Mouse (Mus musculus): Measurements from ENCODE around the gene Clec3a. TPM values are rescaled to one million over a fixed set of nuclear protein-coding genes. Genes with fewer than 3 reads are reported as not detected.

Gene Clec3a
- total RNA-seq, 2 experiments from 2014 or later: not detected

GRCm38 (mm10) chr8:114452781-114453221 lies 34.9 kb downstream of the Clec3a start:
- peak; percentile 75 to 82 for DNase-seq
- intact Hi-C loops (cut with DNase I): loop anchor here (5.0 kb wide), 6 partner anchors 90 to 1984 kb away; partner anchors contain the start of gene Maf

- intact Hi-C loops (cut with DNase I): no loop called here
- DNase-seq: no peak
Observed at GRCm38 (mm10) chr8:114455302-114455701, 37.4 kb downstream of the Clec3a start.

- peak; percentile 25 to 33 for DNase-seq
- intact Hi-C loops (cut with DNase I): no loop called here
Observed at GRCm38 (mm10) chr8:114455953-114456352, 38.1 kb downstream of the Clec3a start.

GRCm38 (mm10) chr8:114458113-114458784 lies 40.4 kb downstream of the Clec3a start:
- DNase-seq: peak; percentile 34 to 46
- intact Hi-C loops (cut with DNase I): no loop called here

- DNase-seq: no peak
- intact Hi-C loops (cut with DNase I): no loop called here
Observed at GRCm38 (mm10) chr8:114460600-114460999, 42.7 kb downstream of the Clec3a start.

GRCm38 (mm10) chr8:114462591-114462990 lies 44.7 kb downstream of the Clec3a start:
- no peak for DNase-seq
- intact Hi-C loops (cut with DNase I): no loop called here

GRCm38 (mm10) chr8:114463305-114463704 lies 45.4 kb downstream of the Clec3a start:
- DNase-seq: peak in 1 of 2 experiments; percentile 23
- intact Hi-C loops (cut with DNase I): no loop called here

GRCm38 (mm10) chr8:114468526-114469207 lies 50.8 kb downstream of the Clec3a start:
- intact Hi-C loops (cut with DNase I): no loop called here
- DNase-seq: no peak

GRCm38 (mm10) chr8:114469208-114469590 lies 51.3 kb downstream of the Clec3a start:
- no peak for DNase-seq
- intact Hi-C loops (cut with DNase I): no loop called here

GRCm38 (mm10) chr8:114473546-114473945 lies 55.7 kb downstream of the Clec3a start:
- no peak for DNase-seq
- intact Hi-C loops (cut with DNase I): no loop called here

Other genes with a start within 250 kb of the Clec3a start
- under 1 TPM; 0.17 to 0.48 TPM for gene Vat1l, start 212.5 kb upstream of the Clec3a start, total RNA-seq (2021)
- 1 to 10 TPM; 5.6 to 6.5 TPM for gene Wwox, start 21.6 kb downstream of the Clec3a start, total RNA-seq (2021)

Data from heart, postnatal 14 days (tissue).